Mouse (Mus musculus) hindbrain, postnatal 0 days (tissue): ENCODE measurements around the gene Adipoq. TPM values are rescaled to one million over a fixed set of nuclear protein-coding genes. Genes with fewer than 3 reads are reported as not detected.

Experiments used
- ATAC-seq: fragments of 200-750 bp; cut with Nextera tagmentation; 2 replicates; pipeline ENCODE4 v1.8.0; 2017; ENCODE audit warnings: mild to moderate bottlenecking, moderate TSS enrichment, moderate library complexity
- DNase-seq: peaks from one replicate; pipeline ENCODE4 v3.0.0-alpha.2; 2015; ENCODE audit warnings: low spot score
- H3K27ac ChIP-seq: fragments of 300-500 bp; sonication (generic); 2 replicates; pipeline ENCODE4 v1.5.1; 2014; ENCODE audit warnings: mild to moderate bottlenecking
- H3K27me3 ChIP-seq: fragments of 300-500 bp; sonication (generic); 2 replicates; pipeline ENCODE4 v1.6.1; 2014; ENCODE audit warnings: low read length, mixed read lengths; ENCODE audit not compliant: insufficient read depth
- H3K36me3 ChIP-seq: fragments of 300-500 bp; sonication (generic); 2 replicates; pipeline ENCODE4 v1.6.1; 2014; ENCODE audit warnings: low read length, mixed read lengths; ENCODE audit not compliant: insufficient read depth
- H3K4me1 ChIP-seq: fragments of 300-500 bp; sonication (generic); 2 replicates; pipeline ENCODE4 v1.6.1; 2014; ENCODE audit warnings: antibody characterized with exemption, low read length, mixed read lengths; ENCODE audit not compliant: insufficient read depth
- H3K4me2 ChIP-seq: fragments of 300-500 bp; sonication (generic); 2 replicates; pipeline ENCODE4 v1.6.1; 2014; ENCODE audit warnings: low read depth, mild to moderate bottlenecking, low read length, moderate library complexity, mixed read lengths
- H3K4me3 ChIP-seq: fragments of 300-500 bp; sonication (generic); 2 replicates; pipeline ENCODE4 v1.5.1; 2014; ENCODE audit warnings: low read length
- H3K9ac ChIP-seq: fragments of 300-500 bp; sonication (generic); replicated peaks from 2 replicates; pipeline ENCODE4 v1.6.1; 2014; ENCODE audit warnings: mild to moderate bottlenecking, low read length, moderate library complexity, mixed read lengths
- H3K9me3 ChIP-seq: fragments of 300-500 bp; sonication (generic); 2 replicates; pipeline ENCODE4 v1.6.1; 2016; ENCODE audit warnings: low read length, mixed read lengths
- CTCF ChIP-seq: IDR thresholded peaks from 2 replicates; pipeline ENCODE4 v1.5.1; 2016; ENCODE audit warnings: antibody characterized with exemption, control low read depth, low read depth
- WGBS: fragments of 180-500 bp; shearing (Covaris S2); extraction: QIAGEN DNeasy Blood & Tissue Kit; methylation state at CpG from one replicate; pipeline ENCODE4 v1.1.7; 2014; 5-methylcytosine and 5-hydroxymethylcytosine counted together
- polyA plus RNA-seq: library from polyadenylated mRNA; unstranded; fragments of >200 nt; fragmentation: Nextera tagmentation; extraction: Ambion mirVana; gene quantifications from 2 replicates; pipeline ENCODE4 v1.2.1, GENCODE M21; 2015
- total RNA-seq: library from RNA; depleted of rRNA; stranded (reverse); fragments of >200 nt; gene quantifications from 2 replicates; pipeline ENCODE4 v1.2.3, GENCODE M21; 2014

Adipoq gene
- total and polyA plus RNA-seq, 2 experiments from 2014 or later, result not detected

GRCm38 (mm10) chr16:23159749-23160148 lies 13.4 kb downstream of the Adipoq start:
- H3K27me3 ChIP-seq, result no peaks in the 10 kb centered on the region
- no peak for TF ChIP-seq CTCF
- H3K9me3 ChIP-seq, result no peaks in the 10 kb centered on the region
- 78% methylated on average over 2 of the region's 2 CpGs for WGBS
- no peak overlapping the region for H3K4me3 ChIP-seq
- H3K4me2 ChIP-seq, result no peak overlapping the region
- ATAC-seq (no peak), DNase-seq (no peak)
- H3K9ac ChIP-seq, result no peak overlapping the region
- H3K4me1 ChIP-seq, result no peaks in the 10 kb centered on the region
- no peak overlapping the region for H3K27ac ChIP-seq
- H3K36me3 ChIP-seq, result no peaks in the 10 kb centered on the region

DNA sequence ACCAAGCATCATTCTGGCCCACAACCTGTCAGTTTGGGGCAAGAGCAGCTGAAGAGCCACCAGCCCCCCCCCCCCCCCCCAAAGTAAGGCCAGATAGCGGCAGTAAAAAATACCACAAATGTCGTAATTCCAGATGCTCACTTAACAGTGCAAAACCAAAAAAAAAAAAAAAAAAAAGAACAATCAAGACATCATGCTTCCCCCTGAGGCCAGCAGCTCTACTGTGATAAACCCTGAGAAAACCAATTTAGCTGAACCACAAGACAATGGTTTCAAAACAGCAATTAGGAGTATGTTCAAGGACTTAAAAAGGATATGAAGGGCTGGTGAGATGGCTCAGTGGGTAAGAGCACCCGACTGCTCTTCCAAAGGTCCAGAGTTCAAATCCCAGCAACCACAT lies 15.8 kb downstream of the Adipoq start:
- Histone ChIP-seq H3K4me1 (no peaks in the 10 kb centered on the region), H3K27ac (no peak overlapping the region), H3K27me3 (no peaks in the 10 kb centered on the region), H3K9me3 (no peaks in the 10 kb centered on the region), H3K4me2 (no peak overlapping the region), H3K36me3 (no peaks in the 10 kb centered on the region), H3K9ac (no peak overlapping the region), H3K4me3 (no peak overlapping the region)
- WGBS, result 96% methylated on average over 3 of the region's 3 CpGs
- TF ChIP-seq CTCF, result no peak
- ATAC-seq (no peak), DNase-seq (no peak)

DNA sequence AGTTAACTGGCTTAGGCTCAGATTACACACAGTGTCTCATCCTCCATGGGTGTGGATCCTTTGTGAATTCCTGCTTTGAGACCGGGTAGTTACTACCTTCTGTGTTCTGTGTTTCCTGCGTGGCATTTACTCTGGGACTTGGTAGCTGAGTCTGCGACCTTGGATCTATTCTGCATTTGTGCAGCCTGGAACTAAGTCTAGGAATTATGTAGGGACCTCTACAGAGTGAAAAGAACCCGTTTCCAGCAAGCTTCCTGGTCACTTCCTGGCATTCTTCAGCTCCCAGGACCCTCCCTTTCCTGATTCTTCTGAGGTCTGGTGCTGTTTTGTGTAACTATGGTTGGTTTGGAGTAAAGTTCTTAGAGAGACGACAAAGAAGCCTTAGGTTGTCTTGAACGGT lies 18.1 kb downstream of the Adipoq start:
- DNase-seq, result no peak
- Histone ChIP-seq H3K9ac (no peak overlapping the region), H3K9me3 (no peaks in the 10 kb centered on the region), H3K27ac (no peak overlapping the region), H3K4me3 (no peak overlapping the region), H3K36me3 (no peaks in the 10 kb centered on the region), H3K4me2 (no peak overlapping the region), H3K4me1 (no peaks in the 10 kb centered on the region), H3K27me3 (no peaks in the 10 kb centered on the region)
- no peak for ATAC-seq
- 72% methylated on average over 6 of the region's 6 CpGs for WGBS
- TF ChIP-seq CTCF, result no peak

- WGBS, result 74% methylated on average over 9 of the region's 9 CpGs
- Histone ChIP-seq H3K4me3 (no peak overlapping the region), H3K36me3 (no peaks in the 10 kb centered on the region), H3K9ac (no peak overlapping the region), H3K27ac (no peak overlapping the region), H3K9me3 (no peaks in the 10 kb centered on the region), H3K4me1 (no peaks in the 10 kb centered on the region), H3K27me3 (no peaks in the 10 kb centered on the region), H3K4me2 (no peak overlapping the region)
- ATAC-seq (no peak), DNase-seq (no peak)
- no peak for TF ChIP-seq CTCF
Measured at GRCm38 (mm10) chr16:23165441-23165840, 19.1 kb downstream of the Adipoq start.

- Histone ChIP-seq H3K9ac (no peak overlapping the region), H3K4me2 (no peak overlapping the region), H3K4me1 (no peaks in the 10 kb centered on the region), H3K27me3 (no peaks in the 10 kb centered on the region), H3K4me3 (no peak overlapping the region), H3K9me3 (no peaks in the 10 kb centered on the region), H3K36me3 (no peaks in the 10 kb centered on the region), H3K27ac (no peak overlapping the region)
- whole genome bisulfite sequencing, result 96% methylated on average over 1 of the region's 1 CpGs
- TF ChIP-seq CTCF, result no peak
- ATAC-seq, result no peak
- no peak for DNase-seq
Measured at GRCm38 (mm10) chr16:23166646-23167045, 20.3 kb downstream of the Adipoq start.

- H3K27me3 ChIP-seq, result no peaks in the 10 kb centered on the region
- no peak overlapping the region for H3K4me2 ChIP-seq
- no peak for DNase-seq
- H3K36me3 ChIP-seq, result no peaks in the 10 kb centered on the region
- ATAC-seq, result no peak
- WGBS, result 77% methylated on average over 5 of the region's 5 CpGs
- H3K27ac ChIP-seq, result no peak overlapping the region
- H3K9me3 ChIP-seq, result no peaks in the 10 kb centered on the region
- H3K4me1 ChIP-seq, result no peaks in the 10 kb centered on the region
- H3K4me3 ChIP-seq, result no peak overlapping the region
- no peak overlapping the region for H3K9ac ChIP-seq
- no peak for TF ChIP-seq CTCF
Measured at GRCm38 (mm10) chr16:23167079-23167478, 20.7 kb downstream of the Adipoq start.

DNA sequence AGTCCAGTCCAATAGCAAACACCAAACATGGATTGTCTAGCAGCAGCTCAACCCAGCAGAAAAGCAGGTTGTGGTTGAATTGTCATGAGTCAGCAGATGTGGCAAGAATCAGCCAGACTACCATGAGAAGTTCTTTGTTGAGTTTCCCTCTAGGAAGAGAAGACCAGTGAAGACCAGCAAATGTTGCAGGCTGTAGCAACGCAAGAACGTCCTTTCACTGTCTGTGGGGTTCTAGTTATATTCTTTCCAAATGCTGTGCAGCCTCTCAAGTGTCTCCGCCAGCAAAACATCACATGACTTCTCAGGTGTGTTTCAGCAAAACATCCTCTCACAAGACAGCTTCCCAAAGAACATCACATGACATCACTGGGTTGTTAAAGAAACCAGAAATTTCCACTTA lies 24.5 kb downstream of the Adipoq start:
- no peak overlapping the region for H3K4me2 ChIP-seq
- no peak for TF ChIP-seq CTCF
- ATAC-seq (no peak), DNase-seq (no peak)
- 87% methylated on average over 3 of the region's 3 CpGs for WGBS
- H3K27ac ChIP-seq, result no peak overlapping the region
- no peak overlapping the region for H3K4me3 ChIP-seq
- 0 out of 2 replicates have a peak, but pooled peaks cover 3% of the 10 kb centered on the region for H3K9me3 ChIP-seq
- no peaks in the 10 kb centered on the region for H3K36me3 ChIP-seq
- H3K9ac ChIP-seq, result no peak overlapping the region
- no peaks in the 10 kb centered on the region for H3K27me3 ChIP-seq
- H3K4me1 ChIP-seq, result no peaks in the 10 kb centered on the region
